Mouse (Mus musculus): Measurements from ENCODE around the gene Msi1.
"Not testable (repeated sequence)": the region's sequence is repeated elsewhere in the genome, so short reads cannot be mapped to it uniquely, and the experiment has no call there.

The Msi1 gene

DNA sequence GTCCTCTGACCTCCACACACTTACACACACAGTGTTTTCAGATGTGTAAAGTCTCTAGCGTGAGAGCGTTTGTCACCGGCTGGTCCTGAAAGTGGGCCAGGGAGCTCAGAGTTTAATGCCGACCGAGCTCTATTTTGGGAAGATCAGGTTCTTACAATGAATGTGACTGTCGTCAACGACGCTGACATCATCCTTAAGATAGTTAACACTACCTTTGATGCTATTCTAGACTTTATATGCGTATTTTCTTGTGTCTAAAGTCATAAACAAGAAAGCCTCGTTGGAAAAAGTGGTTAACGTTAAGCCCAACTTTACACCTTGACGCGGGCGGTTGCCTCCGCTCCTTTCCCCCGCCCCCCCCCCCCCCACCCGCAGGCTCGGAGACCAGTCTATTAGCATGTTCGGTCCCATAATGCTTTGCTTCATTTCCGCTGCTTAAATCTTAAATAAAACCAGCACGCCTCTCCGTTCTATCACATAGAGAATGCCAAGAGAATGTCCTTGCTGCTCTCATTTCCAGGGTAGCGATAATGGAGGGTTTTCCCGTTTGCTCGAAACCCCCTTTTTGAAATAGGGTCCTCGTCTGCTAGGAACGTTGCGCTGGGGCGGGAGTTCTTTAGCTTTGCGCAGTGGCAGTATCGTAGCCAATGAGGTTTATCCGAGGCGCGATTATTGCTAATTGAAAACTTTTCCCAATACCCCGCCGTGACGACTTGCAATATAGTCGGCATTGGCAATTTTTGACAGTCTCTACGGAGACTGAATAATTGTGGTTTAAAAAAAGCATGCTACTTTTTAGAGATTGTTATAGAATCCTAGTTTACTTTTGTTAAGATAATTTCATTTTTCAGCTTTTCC lies 59.7 kb downstream of the Msi1 start:
- DNase-seq (ENCODE audit: extremely low read depth, low read depth, low spot score) = no peak

DNA sequence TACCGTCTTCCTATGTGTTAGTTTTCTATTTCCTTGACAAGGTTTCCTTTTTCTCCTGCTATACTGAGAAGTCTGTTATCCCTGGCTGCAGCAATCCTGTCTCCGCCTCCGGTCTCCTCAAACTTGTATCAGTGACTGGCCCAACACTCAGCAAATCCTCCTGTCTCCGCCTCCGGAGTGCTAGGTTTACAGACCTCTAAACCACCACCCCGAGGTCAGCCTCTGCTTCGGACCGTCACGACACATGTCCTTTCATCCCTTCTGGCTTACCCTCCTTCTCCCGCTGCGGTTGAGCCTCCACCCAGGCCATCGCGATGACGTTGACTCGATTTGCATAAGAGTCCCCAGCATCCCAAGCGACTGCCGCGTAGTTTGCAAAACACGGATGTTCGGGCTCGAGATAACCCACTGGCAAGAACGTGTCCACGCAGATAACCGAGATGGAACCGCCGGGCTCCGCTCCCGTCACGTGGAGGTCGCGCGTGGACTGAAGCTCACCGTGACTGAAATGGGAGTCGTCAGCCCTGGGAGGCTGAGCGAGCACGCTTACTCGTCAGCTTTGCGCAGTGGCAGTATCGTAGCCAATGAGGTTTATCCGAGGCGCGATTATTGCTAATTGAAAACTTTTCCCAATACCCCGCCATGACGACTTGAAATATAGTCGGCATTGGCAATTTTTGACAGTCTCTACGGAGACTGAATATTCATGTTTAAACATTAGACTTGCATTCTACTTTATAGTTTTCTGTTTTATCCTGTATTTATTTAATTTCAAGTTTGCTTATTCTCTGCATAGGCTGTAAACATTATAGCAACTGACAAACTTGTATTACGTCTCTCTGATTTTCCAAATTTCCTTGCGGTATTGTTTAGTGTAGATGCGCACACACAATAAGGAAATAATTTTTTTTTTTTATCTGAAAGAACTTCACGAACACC lies 60.6 kb downstream of the Msi1 start:
- DNase-seq (ENCODE audit: extremely low read depth, low read depth, low spot score) = no peak

DNA sequence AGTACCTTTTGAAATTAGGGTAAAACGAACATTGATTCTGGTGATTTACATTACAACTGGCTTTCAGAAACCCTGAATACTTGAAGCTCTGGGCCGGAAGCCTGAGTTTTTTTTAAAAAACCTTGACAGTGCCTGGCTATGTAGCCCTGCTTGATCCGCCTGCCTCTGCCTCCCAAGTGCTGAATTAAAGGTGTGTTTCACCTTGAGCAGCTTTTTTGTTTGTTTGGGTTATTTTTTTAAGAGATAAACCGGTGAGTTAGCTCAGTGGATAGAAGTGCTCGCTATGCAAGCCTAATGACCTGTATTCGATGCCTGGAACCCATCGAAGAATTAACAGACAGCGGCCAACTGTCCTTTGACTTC lies 61.2 kb downstream of the Msi1 start:
- DNase-seq (ENCODE audit: extremely low read depth, low read depth, low spot score) = no peak

DNA sequence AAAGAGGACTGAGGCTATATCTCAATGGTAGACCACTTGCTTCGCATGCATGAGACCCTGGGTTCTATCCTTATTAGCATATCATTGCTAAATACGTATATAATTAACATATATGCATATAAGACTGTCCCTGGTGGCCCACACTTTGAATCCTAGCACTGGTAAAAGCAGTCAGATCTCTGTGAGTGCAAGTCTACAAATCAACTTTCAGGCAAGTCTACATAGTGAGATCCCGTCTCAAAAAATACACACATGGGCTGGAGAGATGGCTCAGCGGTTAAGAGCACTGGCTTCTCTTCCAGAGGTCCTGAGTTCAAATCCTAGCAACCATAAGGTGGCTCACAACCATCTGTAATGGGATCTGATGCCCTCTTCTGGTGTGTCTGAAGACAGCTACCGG lies 61.7 kb downstream of the Msi1 start:
- no peak for DNase-seq (ENCODE audit: extremely low read depth, low read depth, low spot score)

DNA sequence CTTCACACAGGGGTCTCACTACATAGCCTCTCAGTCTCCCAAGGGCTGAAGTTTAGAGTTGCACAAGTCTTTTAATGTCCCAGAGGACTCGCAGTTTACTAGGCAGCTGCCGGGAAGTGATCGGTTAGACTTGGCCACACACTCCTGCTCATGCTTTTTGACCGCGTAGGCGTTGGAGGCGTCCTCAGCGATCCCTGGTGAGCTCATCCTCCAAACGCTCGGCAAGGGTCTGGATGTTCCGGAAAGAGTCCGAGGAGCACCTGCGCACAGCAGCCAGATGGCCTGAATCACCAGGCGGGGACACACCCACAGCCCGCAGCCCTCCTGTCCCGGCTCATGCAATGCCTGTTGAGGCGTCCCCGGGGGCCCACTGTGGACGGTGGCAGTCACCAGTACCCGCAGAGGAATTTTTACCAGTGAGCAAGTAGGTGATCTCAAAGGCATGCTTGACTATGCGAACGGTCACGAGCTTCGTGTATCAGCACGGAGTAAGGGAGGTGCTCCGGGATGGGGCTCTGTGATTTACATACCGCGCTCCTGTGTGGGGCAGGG lies 62.4 kb downstream of the Msi1 start:
- no peak for DNase-seq (ENCODE audit: extremely low read depth, low read depth, low spot score)

DNA sequence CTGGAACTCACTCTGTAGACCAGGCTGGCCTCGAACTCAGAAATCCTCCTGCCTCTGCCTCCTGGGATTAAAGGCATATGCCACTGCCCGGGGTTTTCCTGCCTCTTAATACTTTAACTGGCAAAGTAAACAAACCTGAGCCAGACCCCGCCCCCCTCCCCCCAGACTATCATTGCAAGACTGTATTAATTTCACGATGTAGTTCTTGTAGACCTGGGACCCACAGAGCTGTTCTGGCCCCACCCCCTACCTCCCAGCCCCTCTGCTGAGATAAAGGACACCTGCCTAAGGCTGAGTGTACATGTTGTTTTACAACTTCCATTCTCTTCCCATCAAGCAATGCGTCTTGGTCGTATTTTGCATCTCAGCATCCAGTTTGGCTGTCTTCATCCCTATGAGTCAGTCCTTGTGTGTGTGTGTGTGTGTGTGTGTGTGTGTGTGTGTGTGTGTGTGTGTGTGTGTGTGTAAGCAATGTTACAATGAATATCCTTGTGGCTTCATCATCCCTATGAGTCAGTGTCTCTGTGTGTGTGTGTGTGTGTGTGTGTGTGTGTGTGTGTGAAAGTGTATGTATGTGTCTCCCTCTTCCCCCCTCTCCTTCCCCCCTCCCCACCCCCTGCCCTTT lies 63.4 kb downstream of the Msi1 start:
- DNase-seq (ENCODE audit: extremely low read depth, low read depth, low spot score) = no peak

DNA sequence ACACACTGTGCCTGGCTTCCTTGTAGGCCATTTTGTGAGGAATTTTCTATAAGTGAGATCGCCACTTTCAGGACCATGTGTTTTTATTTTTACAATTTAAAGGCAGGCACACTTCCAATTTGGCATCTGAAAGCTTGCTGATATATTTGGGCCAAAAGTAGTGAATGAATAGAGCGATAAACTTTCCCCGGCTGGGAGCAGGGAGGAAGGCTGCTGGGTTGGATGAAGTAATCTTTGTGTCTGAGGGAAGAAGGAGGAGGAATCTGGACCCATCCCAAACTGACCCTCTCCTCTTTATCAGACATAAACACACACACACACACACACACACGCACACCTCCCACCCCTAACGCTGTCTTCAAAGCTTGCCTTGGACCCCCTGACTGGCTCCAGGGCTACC lies 64.0 kb downstream of the Msi1 start:
- no peak for DNase-seq (ENCODE audit: extremely low read depth, low read depth, low spot score)

DNA sequence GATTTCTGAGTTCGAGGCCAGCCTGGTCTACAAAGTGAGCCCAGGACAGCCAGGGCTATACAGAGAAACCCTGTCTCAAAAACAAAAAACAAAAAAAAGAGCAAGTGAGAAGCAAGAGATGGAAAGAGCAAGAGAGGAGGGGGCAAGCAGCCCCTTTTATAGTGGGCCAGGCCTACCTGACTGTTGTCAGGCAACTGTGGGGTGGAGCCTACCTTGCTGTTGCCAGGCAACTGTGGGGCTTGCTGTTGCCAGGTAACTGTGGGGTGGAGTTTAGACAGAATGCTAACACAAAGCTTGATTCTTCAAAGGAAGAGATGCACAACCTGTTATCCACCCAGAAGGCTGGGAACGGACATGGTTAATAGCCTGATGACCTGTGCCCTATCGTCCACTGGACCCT lies 66.2 kb downstream of the Msi1 start:
- not testable (repeated sequence) for DNase-seq (ENCODE audit: extremely low read depth, low read depth, low spot score)

DNA sequence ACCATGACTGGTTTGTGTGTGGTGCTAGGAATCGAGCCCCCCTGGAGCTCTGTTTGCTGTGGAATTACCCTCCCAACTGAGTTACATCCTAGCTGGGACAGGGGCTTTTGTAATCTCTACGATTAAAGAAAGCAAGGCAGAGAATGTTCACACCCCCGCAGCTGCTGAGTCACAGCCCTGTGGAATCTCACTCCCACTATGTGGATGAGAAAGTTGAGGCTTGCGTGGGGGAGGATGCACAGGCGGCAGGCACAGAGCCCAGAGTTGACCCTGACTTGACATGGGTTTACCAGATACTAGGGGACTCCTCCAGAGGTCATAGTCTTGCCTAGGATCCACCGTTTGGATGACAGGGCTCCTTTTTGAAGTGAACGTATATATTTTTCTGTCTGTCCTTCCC lies 67.6 kb downstream of the Msi1 start:
- no peak for DNase-seq (ENCODE audit: extremely low read depth, low read depth, low spot score)

DNA sequence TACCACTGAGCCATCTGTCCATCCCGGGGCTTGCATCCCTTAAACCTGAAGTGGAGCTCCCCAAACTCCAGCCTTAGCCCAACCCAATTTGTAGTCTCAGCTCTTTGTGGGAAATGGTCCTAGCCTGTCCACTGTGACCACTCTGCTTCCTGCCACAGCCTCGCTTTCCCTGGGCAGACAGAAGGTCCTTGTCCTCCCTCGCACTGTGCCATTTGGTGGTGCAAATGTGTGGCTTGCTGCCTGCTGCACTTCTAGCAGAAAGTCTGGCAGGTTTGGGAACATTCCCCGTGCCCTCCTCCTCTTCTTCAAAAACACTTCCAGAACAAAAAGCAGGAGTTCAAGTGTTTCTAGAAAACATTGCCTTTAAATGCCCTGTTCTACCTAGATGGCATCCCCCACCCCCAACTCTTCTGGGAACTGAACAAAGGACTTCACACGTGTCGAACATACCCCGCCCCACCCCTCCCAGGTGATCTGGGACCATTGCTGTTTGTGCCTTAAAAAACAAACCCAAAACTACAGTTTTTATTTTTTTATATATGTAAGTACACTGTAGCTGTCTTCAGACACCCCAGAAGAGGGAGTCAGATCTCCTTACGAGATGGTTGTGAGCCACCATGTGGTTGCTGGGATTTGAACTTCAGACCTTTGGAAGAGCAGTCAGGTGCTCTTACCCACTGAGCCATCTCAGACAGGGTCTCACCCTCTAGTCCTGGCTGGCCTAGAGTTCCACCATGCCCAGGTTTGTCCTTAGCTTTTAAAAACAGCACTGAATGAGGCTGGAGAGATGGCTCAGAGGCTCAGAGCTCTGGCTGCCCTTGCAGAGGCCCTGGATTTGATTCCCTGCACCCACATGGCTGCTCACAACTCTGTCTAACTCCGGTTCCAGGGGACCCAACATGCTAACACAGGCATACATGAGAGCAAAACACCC lies 69.2 kb downstream of the Msi1 start:
- DNase-seq (ENCODE audit: extremely low read depth, low read depth, low spot score) = no peak

DNA sequence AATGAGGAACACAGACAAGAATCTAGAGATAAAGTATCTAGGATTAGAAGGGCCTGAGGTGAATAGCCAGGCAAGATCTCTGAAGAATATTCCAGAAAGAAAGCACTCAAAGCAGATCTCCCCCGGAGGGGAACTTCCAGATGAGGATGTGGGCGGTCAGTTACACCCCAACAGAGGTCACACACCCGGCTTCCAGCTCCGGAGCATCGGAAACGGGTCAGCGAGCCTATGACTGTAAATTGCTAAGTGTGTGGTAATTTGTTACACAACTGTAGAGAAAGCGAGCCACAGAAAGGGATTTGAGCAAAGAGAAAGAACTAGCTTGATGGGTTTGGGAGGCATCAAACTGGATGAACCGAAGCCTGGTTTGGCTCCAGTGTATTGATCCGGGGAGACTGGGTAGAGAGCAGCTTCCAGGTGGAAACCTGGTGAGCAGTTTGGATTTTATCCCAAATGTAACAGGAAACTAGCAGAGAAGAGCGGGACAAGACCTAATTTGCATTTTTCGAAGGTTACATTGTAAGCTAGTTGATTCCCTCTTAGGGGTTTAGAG lies 71.1 kb downstream of the Msi1 start:
- DNase-seq (ENCODE audit: extremely low read depth, low read depth, low spot score) = no peak

DNA sequence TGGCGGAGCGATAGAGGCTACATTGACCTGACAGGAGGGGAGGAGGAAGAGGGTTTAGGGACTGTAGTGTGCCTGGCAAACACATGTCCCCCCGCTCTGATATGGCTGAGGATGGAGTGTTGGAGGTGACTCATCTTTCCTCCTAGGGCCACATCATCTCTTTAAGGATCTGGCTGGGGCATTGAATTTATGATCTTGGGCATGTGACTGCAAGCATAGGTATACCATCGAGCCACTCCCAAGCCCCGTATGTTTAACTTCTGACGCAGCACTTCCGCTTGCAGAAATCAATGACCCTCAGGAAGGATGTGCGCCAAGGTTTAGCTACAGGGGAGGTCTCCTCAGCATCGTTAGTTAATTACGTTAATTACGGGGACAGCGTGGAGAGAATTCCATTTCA lies 73.6 kb downstream of the Msi1 start:
- no peak for DNase-seq (ENCODE audit: extremely low read depth, low read depth, low spot score)

Measured in fat pad, adult 2 months (tissue).